Mouse (Mus musculus): ENCODE results near the gene Pomt2.

GRCm38 (mm10) chr12:87100331-87100730 is 47.4 kb downstream of the Pomt2 start:
- no peak for TF ChIP-seq TAL1 (IDR thresholded peaks at IDR 0.05; ENCODE audit: low read length)
- no peak for TF ChIP-seq GATA1 (IDR thresholded peaks at IDR 0.05; ENCODE audit: low read length)
